Mouse (Mus musculus) neural tube, embryonic 15.5 days (tissue): Measurements from ENCODE around the gene Irs2. TPM values are rescaled to one million over a fixed set of nuclear protein-coding genes. Genes with fewer than 3 reads are reported as not detected.

Experiments
- ATAC-seq: fragments of 200-750 bp; cut with Nextera tagmentation; 2 replicates; pipeline ENCODE4 v1.8.0; 2017; ENCODE audit warnings: mild to moderate bottlenecking, moderate TSS enrichment, moderate library complexity; ENCODE audit not compliant: low FRiP score
- H3K27ac ChIP-seq: fragments of 300-500 bp; sonication (generic); replicated peaks from 2 replicates; pipeline ENCODE4 v1.5.1; 2015; ENCODE audit warnings: mild to moderate bottlenecking, inconsistent platforms
- H3K27me3 ChIP-seq: fragments of 300-500 bp; sonication (generic); replicated peaks from 2 replicates; pipeline ENCODE4 v1.6.1; 2015; ENCODE audit warnings: inconsistent platforms
- H3K36me3 ChIP-seq: fragments of 300-500 bp; sonication (generic); 2 replicates; pipeline ENCODE4 v1.6.1; 2015; ENCODE audit warnings: inconsistent platforms
- H3K4me1 ChIP-seq: fragments of 300-500 bp; sonication (generic); 2 replicates; pipeline ENCODE4 v1.6.1; 2015; ENCODE audit warnings: inconsistent platforms
- H3K4me2 ChIP-seq: fragments of 300-500 bp; sonication (generic); 2 replicates; pipeline ENCODE4 v1.6.1; 2015; ENCODE audit warnings: inconsistent platforms, mild to moderate bottlenecking, moderate library complexity
- H3K4me3 ChIP-seq: fragments of 300-500 bp; sonication (generic); replicated peaks from 2 replicates; pipeline ENCODE4 v1.5.1; 2015; ENCODE audit warnings: mild to moderate bottlenecking, inconsistent platforms
- H3K9ac ChIP-seq: fragments of 300-500 bp; sonication (generic); replicated peaks from 2 replicates; pipeline ENCODE4 v1.6.1; 2015; ENCODE audit warnings: mild to moderate bottlenecking, inconsistent platforms
- H3K9me3 ChIP-seq: fragments of 300-500 bp; sonication (generic); replicated peaks from 2 replicates; pipeline ENCODE4 v1.6.1; 2016; ENCODE audit warnings: inconsistent platforms
- WGBS: fragments of 180-500 bp; shearing (Covaris S2); methylation state at CpG from one replicate; pipeline ENCODE4 v1.1.7; 2015; ENCODE audit warnings: mixed read lengths; 5-methylcytosine and 5-hydroxymethylcytosine counted together
- polyA plus RNA-seq: library from polyadenylated mRNA; unstranded; fragments of >200 nt; fragmentation: Nextera tagmentation; extraction: Ambion mirVana; gene quantifications from 2 replicates; pipeline ENCODE4 v1.2.1, GENCODE M21; 2015

Gene Irs2
- polyA plus RNA-seq, 1 experiment from 2014 or later: 5.2 TPM

GRCm38 (mm10) chr8:10945490-10945889, 62.8 kb downstream of the Irs2 start:
- Histone ChIP-seq H3K4me2 (no peak overlapping the region), H3K9ac (no peak overlapping the region), H3K27me3 (peaks cover 3% of the 10 kb centered on the region; the same call in 1 of the 2 replicates), H3K27ac (0 out of 2 replicates have a peak overlapping the region, but pooled peaks have one; percentile 11), H3K36me3 (no peaks in the 10 kb centered on the region), H3K4me1 (peaks cover 21% of the 10 kb centered on the region), H3K9me3 (no peaks in the 10 kb centered on the region), H3K4me3 (no peak overlapping the region)
- ATAC-seq: 0 out of 2 replicates have a peak, but pooled peaks have one; percentile 32
- 59% methylated on average over 2 of the region's 2 CpGs for WGBS

GRCm38 (mm10) chr8:10943314-10944060, 64.8 kb downstream of the Irs2 start:
- no peak overlapping the region for H3K27ac ChIP-seq
- H3K4me2 ChIP-seq: no peak overlapping the region
- H3K36me3 ChIP-seq: no peaks in the 10 kb centered on the region
- WGBS: 81% methylated on average over 9 of the region's 9 CpGs
- no peaks in the 10 kb centered on the region for H3K9me3 ChIP-seq
- H3K4me1 ChIP-seq: peaks cover 24% of the 10 kb centered on the region
- ATAC-seq: no peak
- H3K27me3 ChIP-seq: peaks cover 3% of the 10 kb centered on the region; the same call in 1 of the 2 replicates
- no peak overlapping the region for H3K4me3 ChIP-seq
- no peak overlapping the region for H3K9ac ChIP-seq

GRCm38 (mm10) chr8:10939883-10940282, 68.4 kb downstream of the Irs2 start:
- Histone ChIP-seq H3K27ac (no peak overlapping the region), H3K9me3 (no peaks in the 10 kb centered on the region), H3K4me2 (no peak overlapping the region), H3K27me3 (0 out of 2 replicates have a peak, but pooled peaks cover 3% of the 10 kb centered on the region), H3K9ac (no peak overlapping the region), H3K36me3 (no peaks in the 10 kb centered on the region), H3K4me1 (0 out of 2 replicates have a peak, but pooled peaks cover 3% of the 10 kb centered on the region), H3K4me3 (no peak overlapping the region)
- 42% methylated on average over 6 of the region's 6 CpGs for WGBS
- ATAC-seq: no peak

- Histone ChIP-seq H3K4me2 (no peak overlapping the region), H3K27ac (no peak overlapping the region), H3K9me3 (no peaks in the 10 kb centered on the region), H3K27me3 (0 out of 2 replicates have a peak, but pooled peaks cover 3% of the 10 kb centered on the region), H3K4me1 (0 out of 2 replicates have a peak, but pooled peaks cover 3% of the 10 kb centered on the region), H3K4me3 (no peak overlapping the region), H3K9ac (no peak overlapping the region), H3K36me3 (no peaks in the 10 kb centered on the region)
- 52% methylated on average over 3 of the region's 3 CpGs for WGBS
- ATAC-seq: no peak
Observed at GRCm38 (mm10) chr8:10939210-10939782, 69.0 kb downstream of the Irs2 start.

GRCm38 (mm10) chr8:10938284-10938683, 70.0 kb downstream of the Irs2 start:
- no peak for ATAC-seq
- Histone ChIP-seq H3K4me1 (0 out of 2 replicates have a peak, but pooled peaks cover 3% of the 10 kb centered on the region), H3K4me3 (no peak overlapping the region), H3K36me3 (no peaks in the 10 kb centered on the region), H3K9me3 (no peaks in the 10 kb centered on the region), H3K9ac (no peak overlapping the region), H3K4me2 (no peak overlapping the region), H3K27me3 (0 out of 2 replicates have a peak, but pooled peaks cover 3% of the 10 kb centered on the region), H3K27ac (no peak overlapping the region)
- WGBS: 84% methylated on average over 6 of the region's 6 CpGs

GRCm38 (mm10) chr8:10936646-10937045, 71.6 kb downstream of the Irs2 start:
- Histone ChIP-seq H3K4me1 (0 out of 2 replicates have a peak, but pooled peaks cover 3% of the 10 kb centered on the region), H3K27me3 (no peaks in the 10 kb centered on the region; the same call in 1 of the 2 replicates), H3K4me3 (no peak overlapping the region), H3K9ac (no peak overlapping the region), H3K36me3 (no peaks in the 10 kb centered on the region), H3K4me2 (no peak overlapping the region), H3K9me3 (no peaks in the 10 kb centered on the region), H3K27ac (no peak overlapping the region)
- no peak for ATAC-seq
- WGBS: 71% methylated on average over 9 of the region's 9 CpGs

- H3K27me3 ChIP-seq: no peaks in the 10 kb centered on the region; the same call in 1 of the 2 replicates
- H3K9me3 ChIP-seq: no peaks in the 10 kb centered on the region
- WGBS: 88% methylated on average over 8 of the region's 8 CpGs
- no peak for ATAC-seq
- H3K9ac ChIP-seq: no peak overlapping the region
- H3K27ac ChIP-seq: no peak overlapping the region
- no peak overlapping the region for H3K4me2 ChIP-seq
- H3K4me3 ChIP-seq: no peak overlapping the region
- no peaks in the 10 kb centered on the region for H3K4me1 ChIP-seq
- H3K36me3 ChIP-seq: no peaks in the 10 kb centered on the region
Observed at GRCm38 (mm10) chr8:10935231-10935630, 73.0 kb downstream of the Irs2 start.
